Mouse (Mus musculus): ENCODE measurements at regions not wholly inside any gene's neighbourhood (a gene's known extent, or its start where the extent isn't known, plus 50 kb on each side); places are given as distances from the start of the nearest gene placed in this dataset.

- H3K27ac ChIP-seq (ENCODE audit: low read length) = no peak overlapping the region
- H3K27me3 ChIP-seq (ENCODE audit: control insufficient read depth, insufficient read depth, low read length) = peaks cover 51% of the 10 kb centered on the region
- ATAC-seq (replicated peaks; ENCODE audit: extremely low read depth, insufficient read depth, low FRiP score) = no peak
- WGBS = 48% methylated on average over 1 of the region's 1 CpGs
- H3K4me3 ChIP-seq (ENCODE audit: low read length) = no peak overlapping the region
- H3K9ac ChIP-seq (ENCODE audit: low read length) = no peak overlapping the region
- H3K36me3 ChIP-seq (ENCODE audit: control insufficient read depth, insufficient read depth) = no peaks in the 10 kb centered on the region
- peaks cover 11% of the 10 kb centered on the region; the same call in 1 of the 2 replicates for H3K4me1 ChIP-seq (ENCODE audit: control insufficient read depth, insufficient read depth, low read length)
- H3K9me3 ChIP-seq (replicated peaks; ENCODE audit: control insufficient read depth, low read length) = no peaks in the 10 kb centered on the region
- H3K4me2 ChIP-seq (ENCODE audit: low read depth, low read length) = no peak overlapping the region
These were observed 125.0 kb downstream of the Nkx6-1 start for GRCm38 (mm10) chr5:101539818-101540217.

- H3K27me3 ChIP-seq (ENCODE audit: control insufficient read depth, insufficient read depth, low read length) = peaks cover 51% of the 10 kb centered on the region
- no peak for ATAC-seq (replicated peaks; ENCODE audit: extremely low read depth, insufficient read depth, low FRiP score)
- H3K4me2 ChIP-seq (ENCODE audit: low read depth, low read length) = peak overlapping the region; percentile 62
- H3K27ac ChIP-seq (ENCODE audit: low read length) = no peak overlapping the region
- H3K4me1 ChIP-seq (ENCODE audit: control insufficient read depth, insufficient read depth, low read length) = peaks cover 11% of the 10 kb centered on the region; the same call in 1 of the 2 replicates
- H3K9ac ChIP-seq (ENCODE audit: low read length) = no peak overlapping the region
- H3K4me3 ChIP-seq (ENCODE audit: low read length) = peak overlapping the region; percentile 38
- WGBS = 11% methylated on average over 10 of the region's 10 CpGs
- no peaks in the 10 kb centered on the region for H3K36me3 ChIP-seq (ENCODE audit: control insufficient read depth, insufficient read depth)
- no peaks in the 10 kb centered on the region for H3K9me3 ChIP-seq (replicated peaks; ENCODE audit: control insufficient read depth, low read length)
These were observed 125.6 kb downstream of the Nkx6-1 start for GRCm38 (mm10) chr5:101539254-101539549.

GRCm38 (mm10) chr5:101538410-101539253 lies 126.2 kb downstream of the Nkx6-1 start:
- WGBS = 4% methylated on average over 24 of the region's 24 CpGs
- Histone ChIP-seq H3K27me3 (ENCODE audit: control insufficient read depth, insufficient read depth, low read length) (peaks cover 49% of the 10 kb centered on the region), H3K9ac (ENCODE audit: low read length) (no peak overlapping the region)

GRCm38 (mm10) chr5:101537518-101538380 lies 127.0 kb downstream of the Nkx6-1 start:
- peaks cover 42% of the 10 kb centered on the region for H3K27me3 ChIP-seq (ENCODE audit: control insufficient read depth, insufficient read depth, low read length)
- H3K36me3 ChIP-seq (ENCODE audit: control insufficient read depth, insufficient read depth) = no peaks in the 10 kb centered on the region
- H3K9me3 ChIP-seq (replicated peaks; ENCODE audit: control insufficient read depth, low read length) = no peaks in the 10 kb centered on the region
- H3K4me3 ChIP-seq (ENCODE audit: low read length) = peak overlapping the region; percentile 38
- H3K27ac ChIP-seq (ENCODE audit: low read length) = no peak overlapping the region
- no peak for ATAC-seq (replicated peaks; ENCODE audit: extremely low read depth, insufficient read depth, low FRiP score)
- H3K4me1 ChIP-seq (ENCODE audit: control insufficient read depth, insufficient read depth, low read length) = peaks cover 11% of the 10 kb centered on the region; the same call in 1 of the 2 replicates
- 9% methylated on average over 23 of the region's 23 CpGs for WGBS
- H3K9ac ChIP-seq (ENCODE audit: low read length) = no peak overlapping the region
- H3K4me2 ChIP-seq (ENCODE audit: low read depth, low read length) = peak overlapping the region; percentile 62

More at GRCm38 (mm10) chr5:101538410-101539253, 126.2 kb downstream of the Nkx6-1 start:
- Histone ChIP-seq H3K9me3 (replicated peaks; ENCODE audit: control insufficient read depth, low read length) (no peaks in the 10 kb centered on the region), H3K27ac (ENCODE audit: low read length) (no peak overlapping the region), H3K36me3 (ENCODE audit: control insufficient read depth, insufficient read depth) (no peaks in the 10 kb centered on the region), H3K4me3 (ENCODE audit: low read length) (peak overlapping the region; percentile 38), H3K4me2 (ENCODE audit: low read depth, low read length) (peak overlapping the region; percentile 62), H3K4me1 (ENCODE audit: control insufficient read depth, insufficient read depth, low read length) (peaks cover 11% of the 10 kb centered on the region; the same call in 1 of the 2 replicates)
- ATAC-seq (replicated peaks; ENCODE audit: extremely low read depth, insufficient read depth, low FRiP score) = no peak

- Histone ChIP-seq H3K9me3 (replicated peaks; ENCODE audit: control insufficient read depth, low read length) (no peaks in the 10 kb centered on the region; the same call in 1 of the 2 replicates), H3K4me3 (ENCODE audit: low read length) (no peak overlapping the region), H3K36me3 (ENCODE audit: control insufficient read depth, insufficient read depth) (no peaks in the 10 kb centered on the region), H3K9ac (ENCODE audit: low read length) (no peak overlapping the region), H3K27ac (ENCODE audit: low read length) (no peak overlapping the region), H3K4me2 (ENCODE audit: low read depth, low read length) (no peak overlapping the region), H3K4me1 (ENCODE audit: control insufficient read depth, insufficient read depth, low read length) (peaks cover 11% of the 10 kb centered on the region; the same call in 1 of the 2 replicates), H3K27me3 (ENCODE audit: control insufficient read depth, insufficient read depth, low read length) (peaks cover 27% of the 10 kb centered on the region)
- no peak for ATAC-seq (replicated peaks; ENCODE audit: extremely low read depth, insufficient read depth, low FRiP score)
- 49% methylated on average over 5 of the region's 5 CpGs for whole genome bisulfite sequencing
These were observed 129.3 kb downstream of the Nkx6-1 start for GRCm38 (mm10) chr5:101535451-101535850.

GRCm38 (mm10) chr5:101525346-101525745 lies 139.4 kb downstream of the Nkx6-1 start:
- Histone ChIP-seq H3K4me3 (ENCODE audit: low read length) (no peak overlapping the region), H3K27me3 (ENCODE audit: control insufficient read depth, insufficient read depth, low read length) (no peaks in the 10 kb centered on the region; the same call in 1 of the 2 replicates), H3K4me2 (ENCODE audit: low read depth, low read length) (no peak overlapping the region), H3K9ac (ENCODE audit: low read length) (no peak overlapping the region), H3K36me3 (ENCODE audit: control insufficient read depth, insufficient read depth) (no peaks in the 10 kb centered on the region), H3K9me3 (replicated peaks; ENCODE audit: control insufficient read depth, low read length) (no peaks in the 10 kb centered on the region), H3K4me1 (ENCODE audit: control insufficient read depth, insufficient read depth, low read length) (no peaks in the 10 kb centered on the region), H3K27ac (ENCODE audit: low read length) (no peak overlapping the region)
- no peak for ATAC-seq (replicated peaks; ENCODE audit: extremely low read depth, insufficient read depth, low FRiP score)
- 65% methylated on average over 5 of the region's 5 CpGs for WGBS

GRCm38 (mm10) chr5:101524670-101525069 lies 140.1 kb downstream of the Nkx6-1 start:
- H3K9me3 ChIP-seq (replicated peaks; ENCODE audit: control insufficient read depth, low read length) = no peaks in the 10 kb centered on the region
- H3K9ac ChIP-seq (ENCODE audit: low read length) = no peak overlapping the region
- H3K27ac ChIP-seq (ENCODE audit: low read length) = no peak overlapping the region
- H3K4me1 ChIP-seq (ENCODE audit: control insufficient read depth, insufficient read depth, low read length) = no peaks in the 10 kb centered on the region
- 44% methylated on average over 4 of the region's 4 CpGs for WGBS
- no peak overlapping the region for H3K4me3 ChIP-seq (ENCODE audit: low read length)
- H3K4me2 ChIP-seq (ENCODE audit: low read depth, low read length) = no peak overlapping the region
- no peak for ATAC-seq (replicated peaks; ENCODE audit: extremely low read depth, insufficient read depth, low FRiP score)
- no peaks in the 10 kb centered on the region for H3K36me3 ChIP-seq (ENCODE audit: control insufficient read depth, insufficient read depth)
- H3K27me3 ChIP-seq (ENCODE audit: control insufficient read depth, insufficient read depth, low read length) = no peaks in the 10 kb centered on the region; the same call in 1 of the 2 replicates

GRCm38 (mm10) chr5:101523902-101524301 lies 140.9 kb downstream of the Nkx6-1 start:
- H3K9ac ChIP-seq (ENCODE audit: low read length) = no peak overlapping the region
- 58% methylated on average over 7 of the region's 7 CpGs for WGBS
- no peak overlapping the region for H3K27ac ChIP-seq (ENCODE audit: low read length)
- H3K4me3 ChIP-seq (ENCODE audit: low read length) = no peak overlapping the region
- H3K36me3 ChIP-seq (ENCODE audit: control insufficient read depth, insufficient read depth) = no peaks in the 10 kb centered on the region
- ATAC-seq (replicated peaks; ENCODE audit: extremely low read depth, insufficient read depth, low FRiP score) = no peak
- H3K27me3 ChIP-seq (ENCODE audit: control insufficient read depth, insufficient read depth, low read length) = no peaks in the 10 kb centered on the region; the same call in 1 of the 2 replicates
- H3K4me1 ChIP-seq (ENCODE audit: control insufficient read depth, insufficient read depth, low read length) = no peaks in the 10 kb centered on the region
- no peaks in the 10 kb centered on the region for H3K9me3 ChIP-seq (replicated peaks; ENCODE audit: control insufficient read depth, low read length)
- H3K4me2 ChIP-seq (ENCODE audit: low read depth, low read length) = no peak overlapping the region

- H3K27me3 ChIP-seq (ENCODE audit: control insufficient read depth, insufficient read depth, low read length) = no peaks in the 10 kb centered on the region; the same call in 1 of the 2 replicates
- 67% methylated on average over 7 of the region's 7 CpGs for WGBS
- no peak overlapping the region for H3K9ac ChIP-seq (ENCODE audit: low read length)
- H3K4me3 ChIP-seq (ENCODE audit: low read length) = no peak overlapping the region
- ATAC-seq (replicated peaks; ENCODE audit: extremely low read depth, insufficient read depth, low FRiP score) = no peak
- no peak overlapping the region for H3K4me2 ChIP-seq (ENCODE audit: low read depth, low read length)
- H3K36me3 ChIP-seq (ENCODE audit: control insufficient read depth, insufficient read depth) = no peaks in the 10 kb centered on the region
- H3K4me1 ChIP-seq (ENCODE audit: control insufficient read depth, insufficient read depth, low read length) = no peaks in the 10 kb centered on the region
- no peaks in the 10 kb centered on the region for H3K9me3 ChIP-seq (replicated peaks; ENCODE audit: control insufficient read depth, low read length)
- no peak overlapping the region for H3K27ac ChIP-seq (ENCODE audit: low read length)
These were observed 141.3 kb downstream of the Nkx6-1 start for GRCm38 (mm10) chr5:101523490-101523889.

Measured in heart, embryonic 16.5 days (tissue).